Mouse (Mus musculus): ENCODE data around the gene Parp12. TPM values are rescaled to one million over a fixed set of nuclear protein-coding genes. Genes with fewer than 3 reads are reported as not detected.
A peak's percentile ranks its signal among the peaks of the same experiment; 100 is the strongest.

The Parp12 gene
- polyA plus RNA-seq, 1 experiment from 2014 or later = 0.94 TPM

- no peaks in the 10 kb centered on the region for H3K9me3 ChIP-seq (replicated peaks)
- WGBS = 86% methylated on average over 4 of the region's 4 CpGs
- no peaks in the 10 kb centered on the region for H3K4me1 ChIP-seq
- H3K27ac ChIP-seq (replicated peaks) = no peak overlapping the region
- DNase-seq (ENCODE audit: low spot score) = no peak
- H3K36me3 ChIP-seq = no peaks in the 10 kb centered on the region
- no peak overlapping the region for H3K4me3 ChIP-seq
- H3K27me3 ChIP-seq (ENCODE audit: low read depth, poor library complexity, severe bottlenecking) = no peaks in the 10 kb centered on the region
These were observed 13.5 kb downstream of the Parp12 start for GRCm38 (mm10) chr6:39104631-39105030.

DNA sequence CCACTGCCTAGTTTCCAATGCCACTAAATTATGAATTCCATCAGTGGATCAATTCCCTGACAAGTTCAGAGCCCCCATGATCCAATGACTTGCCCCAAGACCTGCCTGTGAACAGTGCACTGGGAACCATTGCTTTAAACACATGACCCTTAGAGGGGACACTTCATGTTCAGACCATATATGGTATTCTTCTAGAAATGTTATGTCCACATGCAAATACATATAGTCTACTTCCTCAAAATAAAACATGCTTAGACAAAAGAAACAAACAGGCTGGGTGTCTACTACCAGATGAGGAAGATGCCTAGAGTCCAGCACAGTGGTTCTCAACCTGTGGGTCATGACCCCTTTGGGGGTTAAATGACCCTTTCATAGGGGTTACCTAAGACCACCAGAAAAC, 41.7 kb downstream of the Parp12 start:
- Histone ChIP-seq H3K27me3 (ENCODE audit: low read depth, poor library complexity, severe bottlenecking) (no peaks in the 10 kb centered on the region), H3K4me3 (no peak overlapping the region), H3K4me1 (peaks cover 6% of the 10 kb centered on the region; the same call in 1 of the 2 replicates), H3K36me3 (no peaks in the 10 kb centered on the region), H3K27ac (replicated peaks) (no peak overlapping the region), H3K9me3 (replicated peaks) (no peaks in the 10 kb centered on the region)
- DNase-seq (ENCODE audit: low spot score) = no peak

- no peak overlapping the region for H3K27ac ChIP-seq (replicated peaks)
- peaks cover 6% of the 10 kb centered on the region; the same call in 1 of the 2 replicates for H3K4me1 ChIP-seq
- H3K4me3 ChIP-seq = no peak overlapping the region
- DNase-seq (ENCODE audit: low spot score) = no peak
- H3K27me3 ChIP-seq (ENCODE audit: low read depth, poor library complexity, severe bottlenecking) = no peaks in the 10 kb centered on the region
- H3K36me3 ChIP-seq = no peaks in the 10 kb centered on the region
- H3K9me3 ChIP-seq (replicated peaks) = 0 out of 2 replicates have a peak, but pooled peaks cover 3% of the 10 kb centered on the region
These were observed 44.0 kb downstream of the Parp12 start for GRCm38 (mm10) chr6:39074186-39074585.

- 0 out of 2 replicates have a peak, but pooled peaks cover 3% of the 10 kb centered on the region for H3K9me3 ChIP-seq (replicated peaks)
- no peak for DNase-seq (ENCODE audit: low spot score)
- H3K4me1 ChIP-seq = peaks cover 6% of the 10 kb centered on the region; the same call in 1 of the 2 replicates
- no peaks in the 10 kb centered on the region for H3K36me3 ChIP-seq
- no peaks in the 10 kb centered on the region for H3K27me3 ChIP-seq (ENCODE audit: low read depth, poor library complexity, severe bottlenecking)
- no peak overlapping the region for H3K27ac ChIP-seq (replicated peaks)
- 81% methylated on average over 5 of the region's 5 CpGs for WGBS
- H3K4me3 ChIP-seq = no peak overlapping the region
These were observed 45.5 kb downstream of the Parp12 start for GRCm38 (mm10) chr6:39072664-39073063.

- H3K27ac ChIP-seq (replicated peaks) = peak overlapping the region; percentile 46; the same call in 1 of the 2 replicates
- 47% methylated on average over 12 of the region's 12 CpGs for WGBS
- no peak overlapping the region for H3K4me3 ChIP-seq
- DNase-seq (ENCODE audit: low spot score) = peak; percentile 79
- 0 out of 2 replicates have a peak, but pooled peaks cover 3% of the 10 kb centered on the region for H3K9me3 ChIP-seq (replicated peaks)
- no peaks in the 10 kb centered on the region for H3K27me3 ChIP-seq (ENCODE audit: low read depth, poor library complexity, severe bottlenecking)
- no peaks in the 10 kb centered on the region for H3K36me3 ChIP-seq
- H3K4me1 ChIP-seq = no peaks in the 10 kb centered on the region
These were observed 51.1 kb downstream of the Parp12 start for GRCm38 (mm10) chr6:39066935-39067578.

DNA sequence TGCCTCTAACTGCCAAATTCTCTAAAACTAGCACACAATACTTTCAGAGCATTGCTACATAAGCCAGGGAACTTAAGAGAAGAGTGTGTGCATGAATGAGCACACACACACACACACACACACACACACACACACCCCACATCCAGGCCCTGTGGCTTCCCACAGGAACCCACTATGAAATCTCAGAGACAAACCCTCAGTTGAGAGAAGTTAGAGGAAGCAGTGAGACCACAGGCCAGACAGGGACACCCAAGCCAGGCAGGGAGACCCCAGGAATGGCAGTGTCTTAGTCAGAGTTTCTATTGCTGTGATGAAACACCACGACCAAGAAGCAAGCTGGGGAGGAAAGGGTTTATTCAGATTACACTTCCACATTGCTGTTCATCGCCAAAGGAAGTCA, 54.6 kb downstream of the Parp12 start:
- peaks cover 20% of the 10 kb centered on the region for H3K4me1 ChIP-seq
- WGBS = 69% methylated on average over 2 of the region's 2 CpGs
- no peak overlapping the region for H3K27ac ChIP-seq (replicated peaks)
- no peaks in the 10 kb centered on the region for H3K9me3 ChIP-seq (replicated peaks)
- no peak for DNase-seq (ENCODE audit: low spot score)
- no peaks in the 10 kb centered on the region for H3K36me3 ChIP-seq
- no peak overlapping the region for H3K4me3 ChIP-seq
- no peaks in the 10 kb centered on the region for H3K27me3 ChIP-seq (ENCODE audit: low read depth, poor library complexity, severe bottlenecking)

GRCm38 (mm10) chr6:39061180-39061579, 57.0 kb downstream of the Parp12 start:
- H3K9me3 ChIP-seq (replicated peaks) = no peaks in the 10 kb centered on the region
- H3K27ac ChIP-seq (replicated peaks) = peak overlapping the region; percentile 69
- H3K4me1 ChIP-seq = peaks cover 20% of the 10 kb centered on the region
- no peak overlapping the region for H3K4me3 ChIP-seq
- DNase-seq (ENCODE audit: low spot score) = no peak
- H3K27me3 ChIP-seq (ENCODE audit: low read depth, poor library complexity, severe bottlenecking) = no peaks in the 10 kb centered on the region
- H3K36me3 ChIP-seq = no peaks in the 10 kb centered on the region
- 72% methylated on average over 4 of the region's 4 CpGs for WGBS

- H3K36me3 ChIP-seq = no peaks in the 10 kb centered on the region
- 88% methylated on average over 12 of the region's 12 CpGs for WGBS
- no peak for DNase-seq (ENCODE audit: low spot score)
These were observed 58.3 kb downstream of the Parp12 start for GRCm38 (mm10) chr6:39059547-39060497.

GRCm38 (mm10) chr6:39058936-39059335, 59.2 kb downstream of the Parp12 start:
- DNase-seq (ENCODE audit: low spot score) = no peak
- no peaks in the 10 kb centered on the region for H3K9me3 ChIP-seq (replicated peaks)
- H3K4me3 ChIP-seq = no peak overlapping the region
- no peaks in the 10 kb centered on the region for H3K36me3 ChIP-seq
- H3K4me1 ChIP-seq = peaks cover 25% of the 10 kb centered on the region
- 78% methylated on average over 3 of the region's 3 CpGs for WGBS
- H3K27me3 ChIP-seq (ENCODE audit: low read depth, poor library complexity, severe bottlenecking) = no peaks in the 10 kb centered on the region
- no peak overlapping the region for H3K27ac ChIP-seq (replicated peaks)

More at GRCm38 (mm10) chr6:39059547-39060497, 58.3 kb downstream of the Parp12 start:
- H3K4me3 ChIP-seq = no peak overlapping the region
- H3K27me3 ChIP-seq (ENCODE audit: low read depth, poor library complexity, severe bottlenecking) = no peaks in the 10 kb centered on the region
- H3K9me3 ChIP-seq (replicated peaks) = no peaks in the 10 kb centered on the region
- 0 out of 2 replicates have a peak overlapping the region, but pooled peaks have one; percentile 23 for H3K27ac ChIP-seq (replicated peaks)
- H3K4me1 ChIP-seq = peaks cover 25% of the 10 kb centered on the region

DNA sequence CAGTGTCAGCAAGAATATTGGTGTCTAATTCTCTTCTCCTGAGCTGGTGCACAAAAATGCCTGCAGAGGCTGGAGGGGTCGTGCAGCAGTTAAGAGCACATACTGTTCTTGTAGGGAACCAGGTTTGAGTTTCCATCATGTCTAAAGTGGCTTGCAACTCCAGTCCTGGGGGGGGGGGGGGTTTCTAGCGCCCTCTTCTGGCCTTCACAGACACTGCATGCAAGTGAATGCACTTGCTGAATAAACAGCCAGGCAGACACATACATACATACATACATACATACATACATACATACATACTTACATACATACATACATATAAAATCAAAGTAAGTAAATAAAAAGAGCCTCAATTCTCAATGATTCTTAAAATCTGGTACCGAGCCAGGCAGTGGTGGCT, 59.8 kb downstream of the Parp12 start:
- 62% methylated on average over 3 of the region's 3 CpGs for WGBS
- no peak overlapping the region for H3K27ac ChIP-seq (replicated peaks)
- H3K36me3 ChIP-seq = no peaks in the 10 kb centered on the region
- no peak overlapping the region for H3K4me3 ChIP-seq
- DNase-seq (ENCODE audit: low spot score) = no peak
- H3K4me1 ChIP-seq = peaks cover 25% of the 10 kb centered on the region
- no peaks in the 10 kb centered on the region for H3K27me3 ChIP-seq (ENCODE audit: low read depth, poor library complexity, severe bottlenecking)
- no peaks in the 10 kb centered on the region for H3K9me3 ChIP-seq (replicated peaks)

- no peaks in the 10 kb centered on the region for H3K36me3 ChIP-seq
- peaks cover 25% of the 10 kb centered on the region for H3K4me1 ChIP-seq
- no peaks in the 10 kb centered on the region for H3K9me3 ChIP-seq (replicated peaks)
- H3K4me3 ChIP-seq = no peak overlapping the region
- peaks cover 4% of the 10 kb centered on the region; the same call in 1 of the 2 replicates for H3K27me3 ChIP-seq (ENCODE audit: low read depth, poor library complexity, severe bottlenecking)
- no peak overlapping the region for H3K27ac ChIP-seq (replicated peaks)
- DNase-seq (ENCODE audit: low spot score) = no peak
- 91% methylated on average over 1 of the region's 1 CpGs for WGBS
These were observed 61.0 kb downstream of the Parp12 start for GRCm38 (mm10) chr6:39057161-39057560.

DNA sequence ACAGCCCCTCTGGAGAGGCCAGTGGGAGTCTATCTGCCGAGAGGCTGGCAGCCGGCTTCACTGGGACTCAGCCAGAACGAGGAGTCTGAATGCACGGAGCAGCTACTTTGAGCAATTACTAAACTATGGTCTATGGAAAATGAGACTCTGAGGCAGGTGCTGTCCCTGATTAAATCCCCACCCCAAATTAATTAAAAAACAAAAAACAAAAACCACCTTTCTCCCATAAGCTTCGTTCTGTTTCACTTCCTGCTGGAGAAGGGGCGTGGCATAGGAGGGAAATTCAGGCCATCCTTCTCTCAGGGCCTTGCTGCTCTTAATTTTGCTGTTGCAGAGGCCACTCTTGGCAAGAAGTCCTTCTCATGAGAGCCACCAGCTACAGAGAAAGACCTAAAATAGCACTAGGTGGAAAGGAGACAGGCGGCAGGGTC, 62.3 kb downstream of the Parp12 start:
- H3K9me3 ChIP-seq (replicated peaks) = no peaks in the 10 kb centered on the region
- no peak overlapping the region for H3K27ac ChIP-seq (replicated peaks)
- WGBS = 65% methylated on average over 7 of the region's 7 CpGs
- DNase-seq (ENCODE audit: low spot score) = no peak
- peaks cover 4% of the 10 kb centered on the region; the same call in 1 of the 2 replicates for H3K27me3 ChIP-seq (ENCODE audit: low read depth, poor library complexity, severe bottlenecking)
- H3K4me1 ChIP-seq = peaks cover 18% of the 10 kb centered on the region
- H3K4me3 ChIP-seq = no peak overlapping the region
- H3K36me3 ChIP-seq = no peaks in the 10 kb centered on the region

Data from midbrain, embryonic 10.5 days (tissue).